Mouse (Mus musculus) induced T-regulatory cell, adult 2 months (primary cell): ENCODE measurements around the gene Fbxl14.
A peak's percentile ranks its signal among the peaks of the same experiment; 100 is the strongest.

Experiments
- DNase-seq: peaks from one replicate; pipeline ENCODE4 v3.0.0-alpha.2; 2012; ENCODE audit warnings: low read depth

The Fbxl14 gene

DNA sequence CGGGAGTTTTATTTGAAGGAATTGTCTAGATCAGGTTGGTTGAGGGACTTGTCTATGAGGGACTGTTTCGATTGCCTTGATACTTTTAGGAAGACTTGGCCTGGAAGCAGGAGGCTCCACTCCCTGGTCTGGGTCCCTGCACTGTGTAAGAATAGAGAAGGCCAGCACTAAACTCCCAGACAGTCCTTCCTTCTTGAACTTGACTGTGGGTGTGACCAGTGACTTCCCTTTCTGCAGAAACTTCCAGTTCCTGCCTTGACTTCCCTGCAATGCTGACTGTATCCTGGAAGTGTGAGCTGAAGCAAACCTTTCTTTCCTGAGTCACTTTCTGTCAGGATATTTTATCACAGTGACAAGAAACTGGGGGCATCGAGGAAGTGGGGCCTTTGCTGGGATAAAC is 8.7 kb upstream of the Fbxl14 start:
- no peak for DNase-seq

DNA sequence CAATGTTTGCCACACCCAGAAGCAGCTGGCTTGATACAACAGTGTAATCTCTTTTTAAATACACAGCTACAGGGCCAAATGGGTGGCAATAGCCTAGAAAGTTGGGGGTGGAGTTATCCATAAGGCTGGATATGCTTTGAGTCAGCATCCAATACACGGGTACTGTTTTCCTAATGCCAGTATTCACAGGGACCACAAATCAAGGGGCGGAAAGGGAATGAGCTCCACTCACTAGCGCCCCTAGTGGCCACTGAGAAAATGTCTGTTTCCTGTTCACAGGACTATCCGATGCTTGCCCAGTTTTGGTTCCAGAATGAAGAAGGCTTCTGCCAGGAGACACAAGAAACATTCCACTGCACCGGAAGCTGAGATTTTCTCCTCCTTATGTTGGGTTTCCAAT is 7.3 kb upstream of the Fbxl14 start:
- DNase-seq = peak; percentile 81

DNA sequence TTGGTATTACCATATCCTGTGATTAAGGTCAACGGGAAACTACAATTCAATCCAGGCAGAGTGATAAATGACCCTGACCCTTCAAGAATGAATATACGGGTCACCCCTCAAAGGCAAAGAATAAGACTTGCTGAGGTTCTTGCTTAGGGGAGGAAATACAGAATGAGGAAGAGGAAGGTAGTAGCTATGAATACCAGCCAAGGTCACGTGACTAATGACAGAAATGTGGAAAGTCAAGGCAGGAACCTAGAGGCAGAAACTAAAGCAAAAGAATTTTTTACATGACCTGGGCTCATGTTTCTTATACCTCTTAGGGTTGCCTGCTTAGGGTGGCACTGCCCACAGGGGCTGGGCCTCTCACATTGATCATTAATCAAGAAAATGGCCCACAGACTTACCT is 6.8 kb upstream of the Fbxl14 start:
- no peak for DNase-seq

GRCm38 (mm10) chr6:119473446-119473845 is 6.0 kb upstream of the Fbxl14 start:
- DNase-seq = no peak

GRCm38 (mm10) chr6:119473992-119474391 is 5.5 kb upstream of the Fbxl14 start:
- DNase-seq = no peak

DNA sequence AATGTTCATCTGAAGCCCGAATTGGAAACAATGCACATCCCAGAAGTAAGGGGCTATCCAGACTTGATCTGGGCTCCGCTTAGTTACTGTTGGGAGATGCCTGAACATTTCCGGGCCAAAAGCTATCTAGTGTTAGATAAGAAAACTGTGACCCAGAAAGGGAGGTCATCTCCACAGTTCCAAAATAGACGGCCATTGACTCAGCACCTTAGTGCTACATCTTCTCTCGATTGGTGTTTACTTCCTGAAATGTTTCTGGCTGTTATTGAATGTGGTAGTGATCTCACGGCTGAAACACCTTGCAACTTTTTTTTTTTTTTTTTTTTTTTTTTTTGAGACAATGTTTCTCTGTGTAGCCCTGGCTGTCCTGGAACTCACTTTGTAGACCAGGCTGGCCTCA is 3.5 kb upstream of the Fbxl14 start:
- no peak for DNase-seq

GRCm38 (mm10) chr6:119477686-119478310 is 1.7 kb upstream of the Fbxl14 start:
- DNase-seq = no peak

DNA sequence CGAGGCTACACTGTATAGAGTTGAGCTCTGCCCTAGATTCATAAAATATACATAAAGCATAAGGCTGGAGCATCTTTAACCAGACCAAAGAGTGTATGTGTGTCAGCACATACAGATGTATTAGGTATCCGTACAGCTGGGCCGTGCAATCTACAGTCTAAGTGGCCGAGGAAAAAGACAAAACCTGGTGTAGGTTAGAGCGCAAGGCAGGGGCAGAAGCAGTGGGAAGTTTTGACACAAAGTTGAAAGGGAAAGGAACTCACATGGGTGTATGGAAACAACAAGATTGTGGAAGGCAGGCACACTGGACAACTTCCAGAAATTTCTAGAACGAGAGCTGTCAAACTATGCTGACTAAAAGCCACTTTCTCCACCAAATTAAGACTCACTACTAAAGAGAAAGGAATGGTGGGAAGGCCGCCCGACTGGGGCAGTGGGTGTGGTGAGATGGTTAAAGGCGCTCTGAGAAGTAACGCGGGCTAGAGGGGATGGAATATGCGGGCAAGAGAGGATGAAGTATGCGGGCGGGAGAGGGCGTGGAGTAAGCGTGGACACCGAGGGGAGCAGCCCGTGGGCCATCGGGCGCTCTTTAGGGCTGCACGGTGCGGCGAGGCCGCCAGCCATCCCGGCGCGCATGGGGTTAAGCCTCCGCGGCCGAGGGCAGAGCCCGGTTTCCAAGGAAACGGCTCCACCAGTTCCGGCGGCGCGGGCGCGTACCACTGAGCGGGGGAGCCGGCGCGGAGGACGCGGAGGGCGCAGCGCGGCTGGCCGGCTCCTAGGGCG is 717 bp upstream of the Fbxl14 start:
- peak; percentile 88 for DNase-seq

DNA sequence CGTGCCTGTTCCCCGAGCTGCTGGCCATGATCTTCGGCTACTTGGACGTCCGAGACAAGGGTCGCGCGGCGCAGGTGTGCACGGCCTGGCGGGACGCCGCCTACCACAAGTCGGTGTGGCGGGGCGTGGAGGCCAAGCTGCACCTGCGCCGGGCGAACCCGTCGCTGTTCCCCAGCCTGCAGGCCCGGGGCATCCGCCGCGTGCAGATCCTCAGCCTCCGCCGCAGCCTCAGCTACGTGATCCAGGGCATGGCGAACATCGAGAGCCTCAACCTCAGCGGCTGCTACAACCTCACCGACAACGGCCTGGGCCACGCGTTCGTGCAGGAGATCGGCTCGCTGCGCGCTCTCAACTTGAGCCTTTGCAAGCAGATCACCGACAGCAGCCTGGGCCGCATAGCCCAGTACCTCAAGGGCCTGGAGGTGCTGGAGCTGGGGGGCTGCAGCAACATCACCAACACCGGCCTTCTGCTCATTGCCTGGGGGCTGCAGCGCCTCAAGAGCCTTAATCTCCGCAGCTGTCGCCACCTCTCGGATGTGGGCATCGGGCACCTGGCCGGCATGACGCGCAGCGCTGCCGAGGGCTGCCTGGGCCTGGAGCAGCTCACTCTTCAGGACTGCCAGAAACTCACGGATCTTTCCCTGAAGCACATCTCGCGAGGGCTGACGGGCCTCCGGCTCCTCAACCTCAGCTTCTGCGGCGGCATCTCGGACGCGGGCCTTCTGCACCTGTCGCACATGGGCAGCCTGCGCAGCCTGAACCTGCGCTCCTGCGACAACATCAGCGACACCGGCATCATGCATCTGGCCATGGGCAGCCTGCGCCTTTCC is 623 bp downstream of the Fbxl14 start:
- DNase-seq = peak; percentile 80

GRCm38 (mm10) chr6:119480706-119481331 is 1.4 kb downstream of the Fbxl14 start:
- peak; percentile 56 for DNase-seq

- peak; percentile 64 for DNase-seq
Measured at GRCm38 (mm10) chr6:119481741-119482390, 2.4 kb downstream of the Fbxl14 start.

DNA sequence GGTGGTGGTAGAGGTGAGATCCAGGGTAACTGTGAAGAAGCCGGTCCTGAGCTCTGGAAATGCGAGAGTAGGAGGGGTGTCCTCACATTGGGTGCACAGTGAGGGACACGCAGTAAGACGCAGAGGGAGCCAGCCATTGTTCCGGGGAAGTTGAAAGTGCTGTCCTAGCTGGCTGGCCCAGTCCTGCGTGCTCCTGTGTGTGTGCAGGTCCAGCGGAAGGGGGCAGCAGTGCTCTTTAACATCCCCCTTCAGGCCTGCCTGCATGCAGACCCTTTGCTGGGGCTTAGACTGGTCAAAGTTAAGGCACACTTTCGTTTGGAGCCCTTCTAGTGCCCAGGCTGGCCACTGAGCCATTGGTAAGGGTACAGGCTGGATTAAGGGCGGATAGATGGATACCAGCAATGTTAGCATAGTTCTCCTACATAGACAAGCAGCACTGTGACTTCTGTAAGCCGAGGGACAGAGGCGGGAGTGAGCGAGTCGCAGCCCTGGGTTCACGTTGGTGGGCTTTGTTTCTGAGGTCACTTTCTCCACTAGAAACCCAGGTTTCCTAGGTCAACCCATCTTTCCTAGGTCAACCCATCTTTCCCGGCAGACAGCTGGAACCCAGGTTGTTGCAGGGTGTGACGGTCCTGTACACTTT is 3.6 kb downstream of the Fbxl14 start:
- no peak for DNase-seq

DNA sequence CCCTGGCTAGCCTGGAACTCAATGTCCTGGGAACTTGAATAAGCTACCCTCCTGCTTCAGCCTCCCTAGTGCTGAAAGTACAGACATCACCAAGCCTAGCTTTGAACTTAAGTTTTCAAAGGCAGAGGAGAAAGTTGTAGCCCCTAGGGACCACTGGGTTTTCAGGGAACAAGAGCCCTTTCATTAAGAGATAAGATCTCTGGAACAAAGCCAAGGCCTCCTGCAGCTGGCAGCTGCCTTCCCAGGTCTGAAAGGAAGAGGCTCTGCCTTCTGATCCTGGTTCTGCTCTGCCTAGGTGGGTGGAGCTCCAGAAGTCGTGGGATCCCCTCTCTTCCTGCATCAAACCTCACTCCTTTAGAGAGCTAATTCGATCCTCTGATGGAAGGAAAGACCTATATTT is 6.0 kb downstream of the Fbxl14 start:
- no peak for DNase-seq

- DNase-seq = no peak
Measured at GRCm38 (mm10) chr6:119486381-119487084, 7.1 kb downstream of the Fbxl14 start.

DNA sequence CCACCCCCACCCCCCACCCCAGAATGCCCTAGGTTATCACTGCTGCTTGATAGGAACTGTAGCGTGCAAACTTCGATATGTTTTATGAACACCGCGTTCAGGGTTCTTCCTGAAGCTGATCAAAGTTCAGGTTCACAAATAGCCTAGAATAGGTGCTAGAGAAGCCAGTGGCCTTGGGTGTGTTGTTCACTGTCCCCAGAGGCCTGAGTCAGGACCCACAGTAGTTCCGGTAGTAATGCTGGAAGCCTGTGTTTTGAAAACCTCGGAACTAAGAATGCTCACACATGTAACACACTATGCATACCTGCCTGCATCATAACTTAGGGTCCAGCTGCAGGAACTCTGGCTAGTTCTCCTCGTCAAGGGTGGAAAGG is 7.6 kb downstream of the Fbxl14 start:
- no peak for DNase-seq

GRCm38 (mm10) chr6:119487619-119488018 is 8.2 kb downstream of the Fbxl14 start:
- DNase-seq = no peak

GRCm38 (mm10) chr6:119489765-119490164 is 10.3 kb downstream of the Fbxl14 start:
- DNase-seq = peak; percentile 76

DNA sequence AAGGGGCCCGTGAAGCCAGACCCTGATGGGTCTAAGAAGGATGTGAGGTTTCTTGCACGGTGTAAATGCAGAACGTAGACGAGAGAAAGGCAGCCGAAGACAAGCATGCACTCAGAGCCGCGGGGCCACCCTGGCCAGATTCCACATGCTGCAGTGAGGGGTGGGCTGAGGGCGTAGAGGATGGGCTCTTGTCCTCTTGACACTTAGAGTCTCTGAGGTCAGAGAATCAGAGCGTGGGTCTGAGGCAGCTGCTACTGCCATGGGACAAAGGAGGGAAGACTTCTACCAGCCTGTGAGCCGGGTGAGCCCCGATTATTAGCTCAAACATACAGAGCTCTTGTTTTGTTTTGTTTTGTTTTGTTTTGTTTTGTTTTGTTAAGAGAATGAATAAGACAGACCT is 11.1 kb downstream of the Fbxl14 start:
- no peak for DNase-seq

- no peak for DNase-seq
Measured at GRCm38 (mm10) chr6:119491006-119491405, 11.5 kb downstream of the Fbxl14 start.

- DNase-seq = no peak
Measured at GRCm38 (mm10) chr6:119491997-119492629, 12.6 kb downstream of the Fbxl14 start.
